Mouse (Mus musculus): ENCODE results near the gene Gm20388. TPM values are rescaled to one million over a fixed set of nuclear protein-coding genes. Genes with fewer than 3 reads are reported as not detected.

Gm20388 gene
- polyA plus RNA-seq, 1 experiment = 28.1 TPM

DNA sequence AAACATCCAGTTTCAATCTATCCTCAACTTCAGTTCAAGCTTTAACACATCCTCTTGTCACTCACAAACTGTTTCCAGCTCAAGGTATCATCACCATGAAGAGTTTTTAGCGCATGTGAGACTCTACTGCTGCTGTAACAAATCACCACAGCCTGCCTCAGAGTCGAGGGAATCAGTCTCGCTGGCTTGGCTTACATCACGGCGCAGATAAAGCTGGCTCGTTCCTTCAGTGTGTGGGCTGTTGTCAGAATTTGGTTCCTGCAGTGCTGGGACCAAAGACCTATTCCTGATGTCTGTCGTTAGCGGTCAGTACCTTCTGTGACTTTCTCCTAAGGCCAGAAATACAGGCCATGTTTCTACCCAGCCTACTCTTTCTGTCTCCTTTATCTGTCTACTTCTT, 2986.6 kb downstream of the Gm20388 start:
- Histone ChIP-seq H3K9ac (ENCODE audit: low read depth, poor library complexity, severe bottlenecking) (no peak overlapping the region), H3K27me3 (ENCODE audit: control insufficient read depth, insufficient read depth, low read length, poor library complexity, severe bottlenecking) (no peaks in the 10 kb centered on the region), H3K9me3 (replicated peaks; ENCODE audit: control insufficient read depth, insufficient read depth, low read length, poor library complexity, severe bottlenecking) (no peaks in the 10 kb centered on the region), H3K4me3 (ENCODE audit: low read depth, low read length) (no peak overlapping the region), H3K4me1 (ENCODE audit: control insufficient read depth, insufficient read depth, low read length) (no peaks in the 10 kb centered on the region), H3K27ac (ENCODE audit: insufficient read depth, low read length) (no peak overlapping the region), H3K36me3 (ENCODE audit: control insufficient read depth, insufficient read depth, low read length, poor library complexity, severe bottlenecking) (peaks cover 76% of the 10 kb centered on the region)
- TF ChIP-seq CTCF (IDR thresholded peaks at IDR 0.05; ENCODE audit: low read depth, low read length) (no peak), EP300 (IDR thresholded peaks at IDR 0.05; ENCODE audit: insufficient read depth, low read depth, low read length) (no peak), POLR2A (IDR thresholded peaks at IDR 0.05; ENCODE audit: insufficient read depth, low read length) (no peak)

DNA sequence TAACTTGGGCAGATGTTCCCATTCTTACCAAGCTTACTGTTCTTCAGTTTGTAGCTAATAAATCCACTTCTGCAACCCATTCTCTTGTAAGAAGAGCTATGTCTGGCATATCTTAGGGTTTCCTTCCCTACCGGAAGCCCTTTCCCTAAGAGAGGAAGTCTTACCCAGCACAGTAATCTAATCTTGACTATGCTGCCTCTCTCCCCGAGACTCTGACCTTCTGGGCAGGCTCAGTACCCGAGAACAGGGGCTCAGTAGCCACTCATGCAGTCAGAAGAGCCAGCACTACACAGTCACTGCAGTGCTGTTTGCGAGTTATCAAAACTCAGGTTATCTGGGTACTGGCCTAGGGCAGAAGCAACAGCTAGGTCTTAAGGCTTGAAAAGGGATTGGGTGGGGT, 2987.4 kb downstream of the Gm20388 start:
- H3K27ac ChIP-seq (ENCODE audit: insufficient read depth, low read length) = no peak overlapping the region
- H3K27me3 ChIP-seq (ENCODE audit: control insufficient read depth, insufficient read depth, low read length, poor library complexity, severe bottlenecking) = no peaks in the 10 kb centered on the region
- no peak overlapping the region for H3K9ac ChIP-seq (ENCODE audit: low read depth, poor library complexity, severe bottlenecking)
- H3K36me3 ChIP-seq (ENCODE audit: control insufficient read depth, insufficient read depth, low read length, poor library complexity, severe bottlenecking) = peaks cover 69% of the 10 kb centered on the region
- H3K9me3 ChIP-seq (replicated peaks; ENCODE audit: control insufficient read depth, insufficient read depth, low read length, poor library complexity, severe bottlenecking) = no peaks in the 10 kb centered on the region
- TF ChIP-seq EP300 (IDR thresholded peaks at IDR 0.05; ENCODE audit: insufficient read depth, low read depth, low read length) (no peak), POLR2A (IDR thresholded peaks at IDR 0.05; ENCODE audit: insufficient read depth, low read length) (no peak), CTCF (IDR thresholded peaks at IDR 0.05; ENCODE audit: low read depth, low read length) (no peak)
- H3K4me3 ChIP-seq (ENCODE audit: low read depth, low read length) = no peak overlapping the region
- peaks cover 2% of the 10 kb centered on the region for H3K4me1 ChIP-seq (ENCODE audit: control insufficient read depth, insufficient read depth, low read length)

DNA sequence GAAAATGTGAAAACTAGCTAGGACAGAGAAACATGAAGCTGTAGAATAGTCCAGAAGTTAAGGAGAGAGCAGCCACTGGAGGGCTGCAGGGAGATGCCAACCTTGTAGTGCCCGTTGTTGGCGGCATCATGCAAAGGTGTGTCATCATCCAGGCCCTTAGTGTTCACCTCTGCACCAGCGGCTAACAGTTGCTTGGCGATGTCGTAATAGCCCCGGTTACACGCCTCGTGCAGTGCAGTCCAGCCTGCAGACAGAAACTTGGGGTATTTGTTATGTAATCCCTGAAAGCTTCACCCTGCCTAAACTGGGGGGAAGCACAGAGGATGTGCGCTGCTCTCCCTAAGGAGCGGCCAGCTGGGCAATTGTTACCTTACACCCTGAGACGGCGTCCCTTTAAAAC, 2987.8 kb downstream of the Gm20388 start:
- Histone ChIP-seq H3K27me3 (ENCODE audit: control insufficient read depth, insufficient read depth, low read length, poor library complexity, severe bottlenecking) (no peaks in the 10 kb centered on the region), H3K4me3 (ENCODE audit: low read depth, low read length) (no peak overlapping the region), H3K27ac (ENCODE audit: insufficient read depth, low read length) (no peak overlapping the region), H3K4me1 (ENCODE audit: control insufficient read depth, insufficient read depth, low read length) (peaks cover 2% of the 10 kb centered on the region), H3K9ac (ENCODE audit: low read depth, poor library complexity, severe bottlenecking) (no peak overlapping the region), H3K9me3 (replicated peaks; ENCODE audit: control insufficient read depth, insufficient read depth, low read length, poor library complexity, severe bottlenecking) (no peaks in the 10 kb centered on the region), H3K36me3 (ENCODE audit: control insufficient read depth, insufficient read depth, low read length, poor library complexity, severe bottlenecking) (peaks cover 64% of the 10 kb centered on the region)
- TF ChIP-seq EP300 (IDR thresholded peaks at IDR 0.05; ENCODE audit: insufficient read depth, low read depth, low read length) = no peak
- no peak for TF ChIP-seq POLR2A (IDR thresholded peaks at IDR 0.05; ENCODE audit: insufficient read depth, low read length)
- no peak for TF ChIP-seq CTCF (IDR thresholded peaks at IDR 0.05; ENCODE audit: low read depth, low read length)

DNA sequence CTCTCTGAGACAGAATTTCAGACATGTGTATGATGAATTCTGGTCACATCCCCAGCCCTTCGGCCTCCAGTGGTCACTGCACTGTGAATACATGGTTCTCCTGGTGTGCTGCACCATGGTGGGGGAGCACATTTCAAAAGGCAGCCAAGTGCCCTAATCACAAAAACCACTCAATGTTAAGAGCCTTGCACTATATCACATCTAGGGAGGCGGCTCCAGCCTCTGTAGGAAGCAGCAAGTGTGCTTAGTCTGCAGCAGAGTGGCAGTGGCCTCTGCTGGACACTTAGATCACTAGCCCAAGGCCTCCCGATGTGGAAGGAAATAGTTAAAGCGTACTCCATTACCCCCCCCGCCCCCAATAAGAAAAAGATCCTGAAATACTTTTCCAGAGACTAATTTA, 2988.4 kb downstream of the Gm20388 start:
- peaks cover 60% of the 10 kb centered on the region for H3K36me3 ChIP-seq (ENCODE audit: control insufficient read depth, insufficient read depth, low read length, poor library complexity, severe bottlenecking)
- no peak overlapping the region for H3K4me3 ChIP-seq (ENCODE audit: low read depth, low read length)
- H3K9me3 ChIP-seq (replicated peaks; ENCODE audit: control insufficient read depth, insufficient read depth, low read length, poor library complexity, severe bottlenecking) = no peaks in the 10 kb centered on the region
- no peak overlapping the region for H3K9ac ChIP-seq (ENCODE audit: low read depth, poor library complexity, severe bottlenecking)
- TF ChIP-seq POLR2A (IDR thresholded peaks at IDR 0.05; ENCODE audit: insufficient read depth, low read length) (no peak), EP300 (IDR thresholded peaks at IDR 0.05; ENCODE audit: insufficient read depth, low read depth, low read length) (no peak), CTCF (IDR thresholded peaks at IDR 0.05; ENCODE audit: low read depth, low read length) (no peak)
- H3K27me3 ChIP-seq (ENCODE audit: control insufficient read depth, insufficient read depth, low read length, poor library complexity, severe bottlenecking) = no peaks in the 10 kb centered on the region
- H3K27ac ChIP-seq (ENCODE audit: insufficient read depth, low read length) = no peak overlapping the region
- H3K4me1 ChIP-seq (ENCODE audit: control insufficient read depth, insufficient read depth, low read length) = peaks cover 2% of the 10 kb centered on the region

- H3K36me3 ChIP-seq (ENCODE audit: control insufficient read depth, insufficient read depth, low read length, poor library complexity, severe bottlenecking) = peaks cover 36% of the 10 kb centered on the region
- no peak overlapping the region for H3K4me3 ChIP-seq (ENCODE audit: low read depth, low read length)
- no peak overlapping the region for H3K9ac ChIP-seq (ENCODE audit: low read depth, poor library complexity, severe bottlenecking)
- H3K27ac ChIP-seq (ENCODE audit: insufficient read depth, low read length) = no peak overlapping the region
- no peaks in the 10 kb centered on the region for H3K9me3 ChIP-seq (replicated peaks; ENCODE audit: control insufficient read depth, insufficient read depth, low read length, poor library complexity, severe bottlenecking)
- H3K4me1 ChIP-seq (ENCODE audit: control insufficient read depth, insufficient read depth, low read length) = peaks cover 4% of the 10 kb centered on the region
- TF ChIP-seq EP300 (IDR thresholded peaks at IDR 0.05; ENCODE audit: insufficient read depth, low read depth, low read length) = no peak
- no peak for TF ChIP-seq POLR2A (IDR thresholded peaks at IDR 0.05; ENCODE audit: insufficient read depth, low read length)
- TF ChIP-seq CTCF (IDR thresholded peaks at IDR 0.05; ENCODE audit: low read depth, low read length) = no peak
- H3K27me3 ChIP-seq (ENCODE audit: control insufficient read depth, insufficient read depth, low read length, poor library complexity, severe bottlenecking) = no peaks in the 10 kb centered on the region
Observed at GRCm38 (mm10) chr8:122901476-122901875, 2990.8 kb downstream of the Gm20388 start.

DNA sequence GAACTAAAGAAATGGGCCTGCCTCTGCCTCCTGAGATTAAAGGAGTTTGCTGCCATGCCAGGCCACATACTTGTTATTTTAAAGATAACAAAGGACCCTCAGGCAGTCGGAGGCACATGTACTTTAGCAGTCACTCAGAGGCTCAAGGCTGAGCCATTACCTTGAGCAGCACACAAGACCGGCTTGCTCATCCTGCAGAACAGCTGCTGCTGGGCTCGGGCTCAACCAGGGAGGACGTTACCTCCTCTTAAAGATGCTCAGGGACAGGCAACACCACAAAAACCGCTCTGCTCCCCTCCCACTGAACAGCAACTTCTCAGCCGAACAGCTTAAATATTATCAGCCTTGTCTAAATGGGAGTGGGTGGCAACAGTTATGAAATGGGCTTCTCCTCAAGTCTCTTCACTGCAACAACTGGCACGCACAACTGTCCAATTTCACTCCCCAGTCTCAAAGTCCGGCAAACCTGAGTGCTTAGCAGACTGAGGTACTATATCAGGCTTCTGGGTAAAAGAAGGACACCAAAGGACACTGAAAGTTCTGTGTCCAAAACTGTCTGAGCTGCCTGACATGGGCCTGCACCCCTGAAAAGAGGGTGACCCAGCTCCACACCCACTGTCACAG, 2991.4 kb downstream of the Gm20388 start:
- Histone ChIP-seq H3K36me3 (ENCODE audit: control insufficient read depth, insufficient read depth, low read length, poor library complexity, severe bottlenecking) (peaks cover 31% of the 10 kb centered on the region), H3K9ac (ENCODE audit: low read depth, poor library complexity, severe bottlenecking) (no peak overlapping the region)

More for the DNA sequence above, 2991.4 kb downstream of the Gm20388 start:
- no peaks in the 10 kb centered on the region for H3K27me3 ChIP-seq (ENCODE audit: control insufficient read depth, insufficient read depth, low read length, poor library complexity, severe bottlenecking)
- peaks cover 4% of the 10 kb centered on the region for H3K4me1 ChIP-seq (ENCODE audit: control insufficient read depth, insufficient read depth, low read length)
- no peak overlapping the region for H3K27ac ChIP-seq (ENCODE audit: insufficient read depth, low read length)
- no peak for TF ChIP-seq EP300 (IDR thresholded peaks at IDR 0.05; ENCODE audit: insufficient read depth, low read depth, low read length)
- TF ChIP-seq CTCF (IDR thresholded peaks at IDR 0.05; ENCODE audit: low read depth, low read length) = no peak
- no peak for TF ChIP-seq POLR2A (IDR thresholded peaks at IDR 0.05; ENCODE audit: insufficient read depth, low read length)
- no peak overlapping the region for H3K4me3 ChIP-seq (ENCODE audit: low read depth, low read length)
- no peaks in the 10 kb centered on the region for H3K9me3 ChIP-seq (replicated peaks; ENCODE audit: control insufficient read depth, insufficient read depth, low read length, poor library complexity, severe bottlenecking)

All from ES-Bruce4 (cell line).